Mouse (Mus musculus) heart, postnatal 0 days (tissue): ENCODE results near the gene Exog.

ENCODE experiments used
- CTCF ChIP-seq: IDR thresholded peaks from 2 replicates; pipeline ENCODE4 v1.5.1; 2016; ENCODE audit warnings: antibody characterized with exemption, control low read depth, low read depth
- EP300 ChIP-seq: IDR thresholded peaks from 2 replicates; pipeline ENCODE4 v1.6.1; 2016; ENCODE audit warnings: antibody characterized with exemption, low read depth

- TF ChIP-seq EP300 (no peak), CTCF (no peak)
Measured at GRCm38 (mm10) chr9:119498885-119499284, 54.1 kb downstream of the Exog start.
